Mouse (Mus musculus) liver, embryonic 11.5 days (tissue): ENCODE data around the gene Traf6. TPM values are rescaled to one million over a fixed set of nuclear protein-coding genes. Genes with fewer than 3 reads are reported as not detected.

Experiments
- ATAC-seq: fragments of 200-750 bp; cut with Nextera tagmentation; replicated peaks from 2 replicates; pipeline ENCODE4 v1.8.0; 2017; ENCODE audit warnings: moderate number of reproducible peaks, mild to moderate bottlenecking, moderate TSS enrichment, moderate library complexity; ENCODE audit not compliant: low FRiP score
- DNase-seq: peaks from one replicate; pipeline ENCODE4 v3.0.0-alpha.2; 2017; ENCODE audit warnings: low spot score
- H3K27ac ChIP-seq: fragments of 300-500 bp; sonication (generic); 2 replicates; pipeline ENCODE4 v1.5.1; 2014; ENCODE audit warnings: mild to moderate bottlenecking, low read depth, low read length, control low read depth
- H3K27me3 ChIP-seq: fragments of 300-500 bp; sonication (generic); replicated peaks from 2 replicates; pipeline ENCODE4 v1.6.1; 2014; ENCODE audit warnings: low read length, mixed read lengths; ENCODE audit not compliant: control insufficient read depth, insufficient read depth
- H3K36me3 ChIP-seq: fragments of 300-500 bp; sonication (generic); 2 replicates; pipeline ENCODE4 v1.6.1; 2014; ENCODE audit warnings: mild to moderate bottlenecking, low read length, moderate library complexity, mixed read lengths; ENCODE audit not compliant: control insufficient read depth, insufficient read depth
- H3K4me1 ChIP-seq: fragments of 300-500 bp; sonication (generic); replicated peaks from 2 replicates; pipeline ENCODE4 v1.6.1; 2014; ENCODE audit warnings: low read length, mixed read lengths; ENCODE audit not compliant: control insufficient read depth, insufficient read depth
- H3K4me2 ChIP-seq: fragments of 300-500 bp; sonication (generic); 2 replicates; pipeline ENCODE4 v1.6.1; 2014; ENCODE audit warnings: mild to moderate bottlenecking, control low read depth, moderate library complexity
- H3K4me3 ChIP-seq: fragments of 300-500 bp; sonication (generic); 2 replicates; pipeline ENCODE4 v1.5.1; 2014; ENCODE audit warnings: low read depth, low read length, control low read depth
- H3K9ac ChIP-seq: fragments of 300-500 bp; sonication (generic); 2 replicates; pipeline ENCODE4 v1.6.1; 2014; ENCODE audit warnings: low read depth, low read length, control low read depth
- H3K9me3 ChIP-seq: fragments of 300-500 bp; sonication (generic); 2 replicates; pipeline ENCODE4 v1.6.1; 2016; ENCODE audit warnings: low read length, inconsistent platforms, mixed read lengths; ENCODE audit not compliant: control insufficient read depth
- WGBS: fragments of 180-500 bp; shearing (Covaris S2); extraction: QIAGEN DNeasy Blood & Tissue Kit; methylation state at CpG from one replicate; pipeline ENCODE4 v1.1.7; 2014; 5-methylcytosine and 5-hydroxymethylcytosine counted together
- polyA plus RNA-seq: library from polyadenylated mRNA; unstranded; fragments of >200 nt; fragmentation: Nextera tagmentation; extraction: Ambion mirVana; gene quantifications from 2 replicates; pipeline ENCODE4 v1.2.1, GENCODE M21; 2014

Gene Traf6
- polyA plus RNA-seq, 1 experiment from 2014 or later: 12.1 TPM

GRCm38 (mm10) chr2:101715650-101716323 is 37.6 kb downstream of the Traf6 start:
- ATAC-seq (no peak), DNase-seq (no peak)
- H3K4me1 ChIP-seq: no peaks in the 10 kb centered on the region
- H3K9ac ChIP-seq: no peak overlapping the region
- no peaks in the 10 kb centered on the region for H3K36me3 ChIP-seq
- H3K4me2 ChIP-seq: no peak overlapping the region
- no peak overlapping the region for H3K27ac ChIP-seq
- H3K9me3 ChIP-seq: no peaks in the 10 kb centered on the region
- no peak overlapping the region for H3K4me3 ChIP-seq
- WGBS: 69% methylated on average over 8 of the region's 8 CpGs
- no peaks in the 10 kb centered on the region for H3K27me3 ChIP-seq

- Histone ChIP-seq H3K36me3 (no peaks in the 10 kb centered on the region), H3K27ac (no peak overlapping the region), H3K4me2 (no peak overlapping the region), H3K9ac (no peak overlapping the region), H3K9me3 (no peaks in the 10 kb centered on the region), H3K4me1 (no peaks in the 10 kb centered on the region), H3K27me3 (no peaks in the 10 kb centered on the region), H3K4me3 (no peak overlapping the region)
- 88% methylated on average over 13 of the region's 13 CpGs for WGBS
- ATAC-seq (no peak), DNase-seq (no peak)
These were observed 38.9 kb downstream of the Traf6 start for GRCm38 (mm10) chr2:101717162-101717561.

GRCm38 (mm10) chr2:101721835-101722234 is 43.6 kb downstream of the Traf6 start:
- Histone ChIP-seq H3K4me2 (no peak overlapping the region), H3K36me3 (no peaks in the 10 kb centered on the region), H3K4me3 (no peak overlapping the region), H3K27ac (no peak overlapping the region), H3K9ac (no peak overlapping the region), H3K4me1 (no peaks in the 10 kb centered on the region), H3K27me3 (no peaks in the 10 kb centered on the region), H3K9me3 (no peaks in the 10 kb centered on the region)
- DNase-seq: no peak
- no peak for ATAC-seq
- 79% methylated on average over 4 of the region's 4 CpGs for WGBS

- no peaks in the 10 kb centered on the region for H3K27me3 ChIP-seq
These were observed 44.4 kb downstream of the Traf6 start for GRCm38 (mm10) chr2:101722370-101723332.

GRCm38 (mm10) chr2:101723333-101723881 is 45.2 kb downstream of the Traf6 start:
- ATAC-seq (no peak), DNase-seq (no peak)
- H3K9ac ChIP-seq: no peak overlapping the region
- H3K27ac ChIP-seq: no peak overlapping the region
- no peaks in the 10 kb centered on the region for H3K27me3 ChIP-seq
- no peaks in the 10 kb centered on the region for H3K36me3 ChIP-seq
- H3K4me1 ChIP-seq: no peaks in the 10 kb centered on the region
- H3K9me3 ChIP-seq: no peaks in the 10 kb centered on the region
- 79% methylated on average over 10 of the region's 10 CpGs for WGBS
- H3K4me3 ChIP-seq: no peak overlapping the region
- no peak overlapping the region for H3K4me2 ChIP-seq

More at GRCm38 (mm10) chr2:101722370-101723332, 44.4 kb downstream of the Traf6 start:
- WGBS: 57% methylated on average over 8 of the region's 8 CpGs
- Histone ChIP-seq H3K4me3 (no peak overlapping the region), H3K4me1 (no peaks in the 10 kb centered on the region), H3K9ac (no peak overlapping the region), H3K36me3 (no peaks in the 10 kb centered on the region), H3K9me3 (no peaks in the 10 kb centered on the region), H3K4me2 (no peak overlapping the region), H3K27ac (no peak overlapping the region)
- no peak for DNase-seq
- ATAC-seq: no peak

GRCm38 (mm10) chr2:101727787-101728186 is 49.6 kb downstream of the Traf6 start:
- no peak overlapping the region for H3K27ac ChIP-seq
- H3K4me1 ChIP-seq: no peaks in the 10 kb centered on the region
- H3K9ac ChIP-seq: no peak overlapping the region
- H3K36me3 ChIP-seq: no peaks in the 10 kb centered on the region
- H3K4me2 ChIP-seq: no peak overlapping the region
- DNase-seq: no peak
- H3K27me3 ChIP-seq: no peaks in the 10 kb centered on the region
- no peak for ATAC-seq
- H3K9me3 ChIP-seq: no peaks in the 10 kb centered on the region
- no peak overlapping the region for H3K4me3 ChIP-seq

GRCm38 (mm10) chr2:101729472-101729871 is 51.2 kb downstream of the Traf6 start:
- Histone ChIP-seq H3K4me2 (no peak overlapping the region), H3K27ac (no peak overlapping the region), H3K9me3 (no peaks in the 10 kb centered on the region), H3K4me3 (no peak overlapping the region), H3K36me3 (no peaks in the 10 kb centered on the region), H3K27me3 (no peaks in the 10 kb centered on the region), H3K9ac (no peak overlapping the region), H3K4me1 (no peaks in the 10 kb centered on the region)
- WGBS: 67% methylated on average over 1 of the region's 1 CpGs
- ATAC-seq (no peak), DNase-seq (no peak)

- Histone ChIP-seq H3K4me1 (no peaks in the 10 kb centered on the region), H3K36me3 (no peaks in the 10 kb centered on the region), H3K9me3 (no peaks in the 10 kb centered on the region), H3K9ac (no peak overlapping the region), H3K27ac (no peak overlapping the region), H3K27me3 (no peaks in the 10 kb centered on the region), H3K4me2 (no peak overlapping the region), H3K4me3 (no peak overlapping the region)
- ATAC-seq (no peak), DNase-seq (no peak)
These were observed 52.7 kb downstream of the Traf6 start for GRCm38 (mm10) chr2:101730972-101731371.
